Mouse (Mus musculus) limb, embryonic 13.5 days (tissue): ENCODE data around the gene Zfp260. TPM values are rescaled to one million over a fixed set of nuclear protein-coding genes. Genes with fewer than 3 reads are reported as not detected.
"Not testable (repeated sequence)": the region's sequence is repeated elsewhere in the genome, so short reads cannot be mapped to it uniquely, and the experiment has no call there.

Source experiments
- ATAC-seq: fragments of 200-750 bp; cut with Nextera tagmentation; 2 replicates; pipeline ENCODE4 v1.8.0; 2017; ENCODE audit warnings: low read depth, moderate number of reproducible peaks, moderate TSS enrichment; ENCODE audit not compliant: low FRiP score
- H3K27ac ChIP-seq: fragments of 300-500 bp; sonication (generic); 2 replicates; pipeline ENCODE4 v1.5.1; 2015; ENCODE audit warnings: inconsistent platforms, mild to moderate bottlenecking, moderate library complexity
- H3K27me3 ChIP-seq: fragments of 300-500 bp; sonication (generic); 2 replicates; pipeline ENCODE4 v1.6.1; 2015; ENCODE audit warnings: mild to moderate bottlenecking, inconsistent platforms
- H3K36me3 ChIP-seq: fragments of 300-500 bp; sonication (generic); 2 replicates; pipeline ENCODE4 v1.6.1; 2015; ENCODE audit warnings: inconsistent platforms, mild to moderate bottlenecking, moderate library complexity
- H3K4me1 ChIP-seq: fragments of 300-500 bp; sonication (generic); 2 replicates; pipeline ENCODE4 v1.6.1; 2015; ENCODE audit warnings: inconsistent platforms
- H3K4me2 ChIP-seq: fragments of 300-500 bp; sonication (generic); replicated peaks from 2 replicates; pipeline ENCODE4 v1.6.1; 2015; ENCODE audit warnings: inconsistent platforms, mild to moderate bottlenecking, moderate library complexity
- H3K4me3 ChIP-seq: fragments of 300-500 bp; sonication (generic); 2 replicates; pipeline ENCODE4 v1.5.1; 2015; ENCODE audit warnings: moderate library complexity, mild to moderate bottlenecking, inconsistent platforms
- H3K9ac ChIP-seq: fragments of 300-500 bp; sonication (generic); 2 replicates; pipeline ENCODE4 v1.6.1; 2015; ENCODE audit warnings: mild to moderate bottlenecking, inconsistent platforms
- H3K9me3 ChIP-seq: fragments of 300-500 bp; sonication (generic); 2 replicates; pipeline ENCODE4 v1.6.1; 2016; ENCODE audit warnings: inconsistent platforms
- WGBS: fragments of 180-500 bp; shearing (Covaris S2); methylation state at CpG from one replicate; pipeline ENCODE4 v1.1.7; 2015; 5-methylcytosine and 5-hydroxymethylcytosine counted together
- polyA plus RNA-seq: library from polyadenylated mRNA; unstranded; fragments of >200 nt; fragmentation: Nextera tagmentation; extraction: Ambion mirVana; gene quantifications from 2 replicates; pipeline ENCODE4 v1.2.1, GENCODE M21; 2015

Gene Zfp260
- polyA plus RNA-seq, 1 experiment from 2014 or later = 154 TPM

DNA sequence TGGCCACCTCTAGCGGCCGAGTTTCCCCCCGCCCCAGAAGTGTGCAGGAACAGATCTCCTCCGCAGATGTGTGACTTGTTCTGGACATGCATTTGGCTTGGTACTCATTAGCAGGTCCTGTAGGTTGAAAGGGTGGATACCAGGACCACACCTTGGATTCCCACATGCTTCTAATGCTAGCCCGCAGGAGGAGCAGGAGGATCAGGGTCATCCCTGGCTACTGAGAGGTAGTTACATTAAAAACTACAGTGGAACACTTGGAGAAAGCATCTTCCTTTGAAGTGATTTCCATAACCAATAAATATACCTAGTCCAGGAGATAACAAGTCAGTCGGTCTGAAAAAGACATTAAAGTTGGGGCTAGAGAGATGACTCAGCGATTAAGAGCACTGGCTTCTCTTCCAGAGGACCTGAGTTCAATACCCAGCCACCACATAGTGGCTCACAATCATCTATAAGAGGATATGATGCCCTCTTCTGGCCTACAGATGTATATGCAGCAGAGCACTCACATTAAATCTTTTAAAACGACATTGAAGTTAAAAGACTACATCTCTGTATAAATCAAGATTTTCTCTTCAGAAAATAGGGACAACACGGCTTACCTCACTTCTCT lies 3.5 kb upstream of the Zfp260 start:
- H3K4me2 ChIP-seq = peak overlapping the region; percentile 69
- H3K9ac ChIP-seq = peak overlapping the region; percentile 43; the same call in 1 of the 2 replicates
- WGBS = 8% methylated on average over 9 of the region's 9 CpGs
- peaks cover 28% of the 10 kb centered on the region for H3K4me1 ChIP-seq
- no peak; the same call in 1 of the 2 replicates for ATAC-seq
- peak overlapping the region; percentile 75; the same call in 1 of the 2 replicates for H3K27ac ChIP-seq
- H3K36me3 ChIP-seq = peaks cover 12% of the 10 kb centered on the region
- H3K4me3 ChIP-seq = peak overlapping the region; percentile 67
- H3K9me3 ChIP-seq = no peaks in the 10 kb centered on the region
- H3K27me3 ChIP-seq = no peaks in the 10 kb centered on the region

DNA sequence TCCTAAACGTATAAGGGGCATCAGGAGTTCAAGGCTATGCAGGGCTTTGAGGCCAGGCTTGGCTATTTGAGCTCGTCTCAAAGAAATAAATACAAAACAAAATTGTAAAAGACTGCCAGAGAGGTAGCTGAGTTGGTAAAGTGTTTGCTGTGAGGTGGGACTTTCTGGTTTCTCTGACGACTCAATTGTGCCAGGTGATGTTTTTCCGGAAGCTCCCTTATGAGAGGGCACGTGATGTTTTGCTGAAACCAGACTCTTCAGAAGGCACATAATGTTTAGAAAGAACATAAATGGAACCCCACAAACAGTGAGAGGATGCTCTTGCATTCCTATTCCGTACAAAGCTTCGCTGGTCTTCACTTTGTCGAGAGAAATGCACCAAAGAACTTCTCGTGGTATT lies 1.9 kb upstream of the Zfp260 start:
- Histone ChIP-seq H3K36me3 (peaks cover 8% of the 10 kb centered on the region), H3K9me3 (no peaks in the 10 kb centered on the region), H3K4me3 (no peak overlapping the region), H3K4me1 (peaks cover 36% of the 10 kb centered on the region), H3K27ac (no peak overlapping the region), H3K27me3 (no peaks in the 10 kb centered on the region), H3K4me2 (no peak overlapping the region), H3K9ac (no peak overlapping the region)
- WGBS = 80% methylated on average over 9 of the region's 9 CpGs
- no peak for ATAC-seq

DNA sequence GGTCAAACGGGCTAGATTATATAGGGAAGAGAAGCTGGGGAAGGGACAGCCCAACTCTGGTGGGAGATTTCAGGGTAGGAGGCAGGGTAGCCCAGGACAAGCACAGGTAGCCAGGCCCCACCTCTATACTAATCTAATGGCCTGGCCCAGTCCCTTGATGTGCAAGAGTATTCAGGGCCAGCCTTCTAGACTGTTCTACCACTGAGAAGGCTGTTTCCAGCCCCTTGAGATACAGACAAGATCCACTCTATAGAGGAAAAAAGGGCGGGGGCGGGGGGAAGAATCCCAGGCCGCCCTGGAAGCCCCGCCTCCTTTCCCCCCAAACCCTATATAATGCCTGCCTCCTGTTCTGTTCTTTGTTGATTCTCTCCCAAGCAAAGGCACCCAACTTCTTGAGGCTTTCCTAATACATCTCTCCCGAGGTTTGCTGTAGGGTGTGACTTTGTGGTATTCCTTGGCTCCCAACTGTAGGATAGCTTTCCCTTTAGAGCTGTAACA lies 610 bp upstream of the Zfp260 start:
- Histone ChIP-seq H3K4me2 (peak overlapping the region; percentile 60), H3K27me3 (no peaks in the 10 kb centered on the region), H3K27ac (peak overlapping the region; percentile 0; the same call in 1 of the 2 replicates), H3K36me3 (peaks cover 18% of the 10 kb centered on the region), H3K4me3 (peak overlapping the region; percentile 62), H3K4me1 (peaks cover 25% of the 10 kb centered on the region), H3K9me3 (no peaks in the 10 kb centered on the region), H3K9ac (peak overlapping the region; percentile 80; the same call in 1 of the 2 replicates)
- WGBS = 71% methylated on average over 6 of the region's 6 CpGs
- ATAC-seq = no peak

DNA sequence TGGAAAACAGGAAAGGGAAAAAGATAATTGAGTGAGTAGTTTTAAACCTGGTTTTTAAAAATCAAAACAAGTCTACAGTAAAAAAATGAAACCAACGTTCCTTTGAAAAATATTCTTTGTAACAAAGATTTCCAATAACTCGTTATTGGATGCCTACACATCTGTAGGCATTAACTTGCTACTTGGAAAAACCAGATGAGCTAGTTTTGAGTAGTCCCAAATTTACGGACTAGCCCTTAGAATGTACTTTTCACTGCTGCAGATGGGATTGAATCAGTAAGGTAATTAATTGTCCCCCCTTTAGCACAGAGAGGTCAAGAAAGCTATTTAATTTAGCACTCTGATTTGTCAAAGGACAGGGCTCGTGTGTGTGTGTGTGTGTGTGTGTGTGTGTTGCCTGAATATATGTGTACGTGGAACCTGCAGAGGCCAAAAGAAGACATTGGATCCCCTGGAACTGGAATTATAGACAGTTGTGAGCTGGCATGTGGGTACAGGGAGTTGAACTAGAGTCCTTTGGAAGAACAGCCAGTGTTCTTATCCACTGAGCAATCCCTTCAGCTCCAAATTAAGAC lies 1.1 kb downstream of the Zfp260 start:
- WGBS = 4% methylated on average over 5 of the region's 5 CpGs
- Histone ChIP-seq H3K27ac (peak overlapping the region; percentile 69), H3K36me3 (peaks cover 35% of the 10 kb centered on the region), H3K4me2 (peak overlapping the region; percentile 78), H3K9me3 (peaks cover 2% of the 10 kb centered on the region; the same call in 1 of the 2 replicates), H3K4me3 (peak overlapping the region; percentile 62), H3K27me3 (no peaks in the 10 kb centered on the region), H3K4me1 (peaks cover 19% of the 10 kb centered on the region; the same call in 1 of the 2 replicates), H3K9ac (peak overlapping the region; percentile 77)
- no peak for ATAC-seq

DNA sequence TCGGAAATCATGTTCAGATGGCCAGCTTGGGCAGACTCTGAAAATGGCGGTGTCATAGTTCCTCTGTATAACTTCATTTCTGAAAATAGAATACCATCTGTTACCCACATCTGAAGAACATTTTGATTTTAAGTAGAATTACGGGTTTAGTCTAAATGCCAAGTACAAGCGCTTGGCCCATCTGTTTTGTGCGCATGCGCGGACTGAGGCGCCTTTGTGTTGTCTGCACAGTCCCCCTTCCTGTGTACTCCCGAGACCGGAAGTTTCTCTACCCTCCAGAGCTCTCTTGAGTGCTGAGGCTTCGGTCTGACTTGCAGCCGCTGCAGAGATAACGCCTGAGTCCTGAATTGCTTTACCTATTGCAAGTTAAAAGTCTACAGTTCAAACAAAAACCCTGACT lies 4.7 kb downstream of the Zfp260 start:
- ATAC-seq = no peak
- no peak overlapping the region for H3K4me3 ChIP-seq
- no peak overlapping the region for H3K27ac ChIP-seq
- peaks cover 30% of the 10 kb centered on the region for H3K9me3 ChIP-seq
- peaks cover 68% of the 10 kb centered on the region for H3K36me3 ChIP-seq
- WGBS = 93% methylated on average over 13 of the region's 13 CpGs
- no peaks in the 10 kb centered on the region for H3K27me3 ChIP-seq
- H3K4me1 ChIP-seq = peaks cover 14% of the 10 kb centered on the region; the same call in 1 of the 2 replicates
- no peak overlapping the region for H3K9ac ChIP-seq
- no peak overlapping the region for H3K4me2 ChIP-seq

DNA sequence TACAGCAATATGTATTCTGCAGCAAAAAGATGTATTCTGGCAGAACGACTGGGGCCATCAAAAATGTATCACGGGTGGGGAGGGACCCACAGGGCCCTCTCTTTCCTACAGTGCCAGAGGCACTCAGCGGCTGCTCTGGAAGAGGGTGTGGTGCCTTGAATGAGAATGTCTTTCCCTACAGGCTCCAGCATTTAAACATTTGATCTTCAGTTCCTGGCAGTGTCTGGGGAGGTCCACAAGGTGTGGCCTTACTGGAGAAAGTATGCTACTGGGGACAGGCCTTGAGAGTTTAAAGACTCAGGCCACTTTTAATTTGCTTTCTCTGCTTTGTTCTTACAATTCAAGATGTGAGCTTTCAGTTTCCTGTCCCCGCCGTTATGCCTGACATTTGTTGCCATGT lies 21.5 kb downstream of the Zfp260 start:
- H3K4me3 ChIP-seq = no peak overlapping the region
- ATAC-seq = no peak
- no peak overlapping the region for H3K27ac ChIP-seq
- H3K36me3 ChIP-seq = peaks cover 10% of the 10 kb centered on the region
- no peak overlapping the region for H3K9ac ChIP-seq
- WGBS = 94% methylated on average over 5 of the region's 5 CpGs
- H3K4me1 ChIP-seq = 0 out of 2 replicates have a peak, but pooled peaks cover 2% of the 10 kb centered on the region
- H3K9me3 ChIP-seq = peaks cover 34% of the 10 kb centered on the region
- no peak overlapping the region for H3K4me2 ChIP-seq
- no peaks in the 10 kb centered on the region for H3K27me3 ChIP-seq

DNA sequence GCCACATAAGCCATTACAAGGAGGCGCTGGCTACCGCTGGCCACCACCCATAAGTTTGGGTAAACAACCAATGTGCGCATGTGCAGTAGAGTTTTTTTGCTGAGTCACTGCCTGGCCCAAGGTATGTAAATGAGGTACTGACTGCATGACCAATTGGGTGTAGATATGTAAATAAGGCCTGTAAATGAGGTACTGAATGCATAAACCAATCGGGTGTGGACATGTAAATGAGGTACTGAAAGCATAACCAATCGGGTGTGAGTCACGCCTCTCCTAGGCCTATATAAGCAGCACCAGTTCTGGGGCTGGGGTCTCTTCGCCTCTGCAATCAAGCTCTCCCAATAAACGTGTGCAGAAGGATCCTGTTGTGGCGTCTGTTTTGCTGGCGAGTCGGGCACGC lies 23.4 kb downstream of the Zfp260 start:
- Histone ChIP-seq H3K9me3 (peaks cover 33% of the 10 kb centered on the region), H3K36me3 (peaks cover 10% of the 10 kb centered on the region)
- H3K4me3 ChIP-seq, H3K4me2 ChIP-seq, H3K27me3 ChIP-seq, H3K4me1 ChIP-seq, H3K9ac ChIP-seq, ATAC-seq, H3K27ac ChIP-seq: not testable (repeated sequence)
- WGBS = 91% methylated on average over 12 of the region's 12 CpGs

DNA sequence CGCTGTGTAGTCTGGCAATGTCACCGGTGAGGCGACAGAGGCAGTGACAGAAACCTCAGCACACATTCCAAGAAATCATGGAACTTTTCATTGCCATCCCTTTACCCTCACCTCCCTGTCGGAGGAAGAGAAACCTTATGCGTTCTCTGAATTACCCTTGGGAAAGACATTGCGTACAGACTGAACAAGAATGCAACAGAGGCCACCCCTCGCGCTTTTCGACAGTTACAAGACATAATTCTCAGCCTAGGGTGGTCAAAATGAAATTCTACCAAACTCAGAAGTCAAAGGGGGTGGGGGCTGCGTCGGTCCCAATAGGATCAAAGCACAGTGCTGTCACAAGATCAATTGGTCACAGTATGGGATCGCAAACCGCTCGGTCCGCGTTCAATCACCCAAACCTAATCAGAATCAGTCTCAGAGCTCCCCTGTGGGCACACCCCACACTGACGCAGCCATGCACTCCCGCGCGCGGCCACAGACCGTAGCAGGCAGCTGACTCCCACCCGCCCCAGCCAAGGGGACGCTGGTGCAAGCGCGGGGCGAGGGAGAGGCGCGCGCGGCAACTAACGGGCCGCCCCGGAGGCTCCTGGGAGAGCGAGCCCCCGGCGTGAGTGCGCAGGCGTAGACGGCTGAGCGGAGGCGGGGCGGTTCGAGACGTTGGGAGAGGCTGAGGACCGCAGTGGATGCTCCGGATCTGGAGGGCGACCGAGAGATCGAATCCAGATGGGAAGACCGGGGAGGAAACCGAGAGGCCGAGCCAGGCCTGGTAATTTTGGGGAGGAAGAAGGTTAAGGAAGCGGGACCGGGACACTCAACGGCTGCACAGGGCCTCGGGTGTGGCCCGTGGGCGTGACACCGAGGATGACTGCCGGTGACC lies 27.0 kb downstream of the Zfp260 start, which contains the start of gene Zfp382:
Gene Zfp382 (plus strand): TSS at position 635 of the 880 bp plus-strand sequence.
- H3K9ac ChIP-seq = peak within 1 kb of the TSS; percentile 79
- H3K4me3 ChIP-seq = peak within 1 kb of the TSS; percentile 70
- peak within 1 kb of the TSS; percentile 78 for H3K4me2 ChIP-seq
- H3K36me3 ChIP-seq = peaks cover 14% of the 10 kb centered on the region
- peaks cover 7% of the 10 kb centered on the region; the same call in 1 of the 2 replicates for H3K4me1 ChIP-seq
- no peaks in the 10 kb centered on the region for H3K9me3 ChIP-seq
- ATAC-seq = peak; percentile 96
- no peaks in the 10 kb centered on the region for H3K27me3 ChIP-seq
- peak within 1 kb of the TSS; percentile 61; the same call in 1 of the 2 replicates for H3K27ac ChIP-seq
- under 1% methylated on average over 61 of the region's 61 CpGs for WGBS

DNA sequence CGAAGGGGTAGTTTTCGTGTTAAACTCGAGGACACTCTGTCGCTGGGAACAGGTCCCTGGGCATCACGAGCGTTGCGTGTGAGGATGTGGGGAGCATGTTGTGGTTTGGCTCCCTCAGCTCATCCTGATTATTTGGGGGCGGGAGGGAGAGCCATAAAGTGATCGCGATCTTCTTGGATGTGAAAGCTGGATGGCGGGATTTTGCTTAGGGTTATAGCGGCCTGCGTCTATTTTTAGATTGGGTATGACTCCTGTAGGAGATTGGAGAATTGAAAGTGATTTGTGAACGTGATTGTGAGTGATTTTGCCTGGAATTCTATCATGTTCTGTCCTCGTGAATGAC lies 27.6 kb downstream of the Zfp260 start:
- ATAC-seq = peak; percentile 46
- H3K36me3 ChIP-seq = peaks cover 20% of the 10 kb centered on the region
- H3K4me1 ChIP-seq = peaks cover 7% of the 10 kb centered on the region; the same call in 1 of the 2 replicates
- H3K4me3 ChIP-seq = peak overlapping the region; percentile 70
- WGBS = 6% methylated on average over 15 of the region's 15 CpGs
- H3K27ac ChIP-seq = peak overlapping the region; percentile 61; the same call in 1 of the 2 replicates
- no peaks in the 10 kb centered on the region for H3K27me3 ChIP-seq
- no peaks in the 10 kb centered on the region for H3K9me3 ChIP-seq
- peak overlapping the region; percentile 79 for H3K9ac ChIP-seq
- H3K4me2 ChIP-seq = peak overlapping the region; percentile 78

DNA sequence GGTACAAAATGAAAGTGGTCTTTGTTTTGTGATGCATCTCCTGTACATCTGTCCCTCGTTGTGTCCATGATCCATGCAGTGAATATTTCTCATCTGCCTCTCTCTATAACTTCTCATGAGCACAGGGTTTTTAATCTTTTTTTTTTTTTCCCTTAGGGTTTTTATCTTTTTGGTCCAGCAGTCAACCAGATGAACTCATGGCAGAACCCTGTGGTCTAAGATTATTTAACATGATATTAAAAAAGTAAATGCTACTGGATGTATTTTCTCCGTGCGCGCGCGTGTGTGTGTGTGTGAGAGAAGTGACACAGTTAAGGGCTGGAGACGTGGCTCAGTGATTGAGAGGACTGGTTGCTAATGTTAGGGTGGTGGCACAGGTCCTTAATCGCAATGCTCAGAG lies 35.3 kb downstream of the Zfp260 start:
- H3K27ac ChIP-seq = no peak overlapping the region
- H3K4me1 ChIP-seq = no peaks in the 10 kb centered on the region
- H3K27me3 ChIP-seq = no peaks in the 10 kb centered on the region
- H3K4me3 ChIP-seq = no peak overlapping the region
- peaks cover 11% of the 10 kb centered on the region; the same call in 1 of the 2 replicates for H3K9me3 ChIP-seq
- no peak overlapping the region for H3K9ac ChIP-seq
- H3K4me2 ChIP-seq = no peak overlapping the region
- H3K36me3 ChIP-seq = peaks cover 92% of the 10 kb centered on the region
- WGBS = 98% methylated on average over 8 of the region's 8 CpGs
- ATAC-seq = no peak

DNA sequence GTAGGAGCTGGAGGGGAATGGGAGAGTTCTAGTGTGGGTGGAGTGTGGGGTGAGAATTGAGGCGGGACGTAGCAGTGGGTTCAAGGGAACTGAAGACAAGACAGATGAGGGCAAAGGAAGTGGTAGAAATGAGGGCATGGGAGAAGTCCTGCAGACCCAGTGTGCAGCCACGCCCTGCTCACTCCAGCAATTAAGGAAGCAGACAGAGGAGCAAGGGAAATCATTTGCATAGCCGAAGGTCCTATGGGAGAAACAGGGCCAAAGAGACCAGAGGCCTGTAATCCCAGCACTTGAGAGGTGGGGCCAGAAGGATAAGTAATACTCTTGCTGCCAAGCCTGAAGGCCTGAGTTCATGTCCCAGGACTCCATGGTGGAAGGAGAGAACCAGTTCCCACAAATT lies 37.8 kb downstream of the Zfp260 start:
- H3K4me2 ChIP-seq = no peak overlapping the region

DNA sequence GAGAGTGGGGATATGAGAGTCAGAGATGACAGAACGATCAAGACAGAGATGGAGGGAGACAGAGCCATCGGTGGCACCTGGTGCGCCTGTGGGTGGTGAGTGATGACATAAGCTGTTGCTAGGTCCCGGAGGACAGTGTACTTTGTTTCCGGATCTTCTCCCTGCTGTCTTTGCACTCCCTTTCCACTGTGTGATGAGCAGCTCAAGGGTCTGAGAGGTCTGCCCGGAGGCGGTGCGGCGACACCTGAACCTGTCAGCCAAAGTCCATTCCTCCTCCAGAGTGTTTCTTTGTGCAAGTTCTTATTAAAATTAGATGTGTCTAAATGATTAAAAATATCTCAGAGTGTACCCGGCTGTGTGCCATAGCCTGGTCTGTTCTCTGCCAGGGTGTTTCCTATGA lies 42.2 kb downstream of the Zfp260 start:
- WGBS = 93% methylated on average over 10 of the region's 10 CpGs
- no peak overlapping the region for H3K4me3 ChIP-seq

More for the DNA sequence above, 37.8 kb downstream of the Zfp260 start:
- H3K4me1 ChIP-seq = no peaks in the 10 kb centered on the region
- H3K27me3 ChIP-seq = no peaks in the 10 kb centered on the region
- H3K9ac ChIP-seq = no peak overlapping the region
- H3K27ac ChIP-seq = no peak overlapping the region
- no peak overlapping the region for H3K4me3 ChIP-seq
- no peak for ATAC-seq
- 87% methylated on average over 4 of the region's 4 CpGs for WGBS
- H3K9me3 ChIP-seq = peaks cover 11% of the 10 kb centered on the region; the same call in 1 of the 2 replicates
- H3K36me3 ChIP-seq = peaks cover 92% of the 10 kb centered on the region

More for the DNA sequence above, 42.2 kb downstream of the Zfp260 start:
- ATAC-seq = no peak
- Histone ChIP-seq H3K4me1 (no peaks in the 10 kb centered on the region), H3K36me3 (peaks cover 92% of the 10 kb centered on the region), H3K4me2 (no peak overlapping the region), H3K9me3 (peaks cover 22% of the 10 kb centered on the region), H3K27me3 (no peaks in the 10 kb centered on the region), H3K9ac (no peak overlapping the region), H3K27ac (no peak overlapping the region)
